Mouse (Mus musculus): ENCODE measurements around the gene Sesn2.

Gene Sesn2

GRCm38 (mm10) chr4:132503344-132503743 lies 7.0 kb downstream of the Sesn2 start:
- ChIA-PET CTCF (interaction anchor here in 3 of 4 experiments (0.6 to 6.6 kb wide), 4 partner anchors 10 to 51 kb away, joined by 4 to 38 read pairs (median 8); no protein-coding TSS in a partner anchor), POLR2A (interaction anchor here in 3 of 4 experiments (0.6 to 35.1 kb wide), 20 partner anchors 2 to 275 kb away, joined by 3 to 1071 read pairs (median 5); partner anchors contain the start of genes Sesn2 (in 2 of the 3) and Med18 (in 1 of the 3))

DNA sequence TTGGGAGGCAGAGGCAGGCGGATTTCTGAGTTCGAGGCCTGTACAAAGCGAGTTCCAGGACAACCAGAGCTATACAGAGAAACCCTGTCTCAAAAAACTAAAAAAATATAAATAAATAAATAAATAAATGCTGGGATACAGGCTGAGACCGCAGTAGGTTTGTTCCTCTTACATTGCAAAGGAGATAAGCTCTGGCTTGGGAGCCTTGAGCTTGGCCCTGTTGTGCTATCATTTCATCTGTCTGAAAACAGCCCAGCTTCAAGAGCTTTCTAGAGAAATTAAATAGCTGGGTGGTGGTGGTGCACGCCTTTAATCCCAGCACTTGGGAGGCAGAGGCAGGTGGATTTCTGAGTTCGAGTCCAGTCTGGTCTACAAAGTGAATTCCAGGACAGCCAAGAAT lies 8.7 kb downstream of the Sesn2 start:
- ChIA-PET POLR2A (interaction anchor here in 3 of 4 experiments (0.6 to 35.1 kb wide), 20 partner anchors 0 to 232 kb away, joined by 3 to 1071 read pairs (median 5); partner anchors contain the start of genes Sesn2 (in 3 of the 3) and Atpif1 (in 1 of the 3)), CTCF (interaction anchor here in 3 of 4 experiments (0.8 to 6.6 kb wide), 5 partner anchors 13 to 29 kb away, joined by 3 to 38 read pairs (median 5); no protein-coding TSS in a partner anchor)

DNA sequence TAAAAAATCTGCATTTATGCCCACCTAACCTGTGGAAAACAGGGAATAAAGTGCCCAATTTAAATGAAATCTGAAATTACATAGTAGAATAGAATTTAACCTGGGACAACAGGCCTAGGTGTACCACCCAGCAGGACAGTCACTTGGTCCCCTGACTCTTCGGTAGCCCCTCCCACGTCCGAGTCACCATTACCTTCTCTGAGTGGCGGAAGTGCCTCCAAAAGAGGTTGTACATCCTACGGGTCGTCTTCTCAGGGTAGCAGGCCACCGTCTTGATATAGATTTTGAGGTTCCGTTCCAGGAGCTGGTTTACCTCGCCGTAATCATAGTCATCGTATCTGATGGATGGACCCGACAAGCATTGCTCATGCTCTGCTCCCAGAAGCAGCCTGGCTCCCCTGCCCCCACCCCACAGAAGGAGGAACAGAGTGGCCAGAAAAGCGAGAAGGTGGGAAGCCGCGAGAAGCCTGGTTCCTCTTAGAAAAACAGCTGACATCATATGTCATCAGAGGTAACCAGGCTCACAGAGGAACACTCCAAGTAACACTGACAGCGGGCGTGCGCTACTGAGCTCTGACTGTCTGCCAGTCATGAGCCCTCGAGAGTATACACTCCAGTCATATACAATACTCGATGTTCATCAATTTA lies 15.9 kb downstream of the Sesn2 start:
- ChIA-PET POLR2A (interaction anchor here in 3 of 4 experiments (0.6 to 35.1 kb wide), 12 partner anchors 8 to 637 kb away, joined by 3 to 1071 read pairs (median 4); partner anchors contain the start of gene Sesn2 (in 3 of the 3)), CTCF (no interaction called here)

GRCm38 (mm10) chr4:132492178-132493060 lies 17.9 kb downstream of the Sesn2 start:
- ChIA-PET POLR2A (interaction anchor here (0.6 to 35.1 kb wide), 16 partner anchors 10 to 1832 kb away, joined by 3 to 1071 read pairs (median 4); partner anchors contain the start of genes Sesn2 (in 3 of the 4) and Atpif1 (in 1 of the 4)), CTCF (interaction anchor here in 1 of 4 experiments (0.5 kb wide), 1 partner anchor 161 kb away, joined by 4 read pairs; no protein-coding TSS in a partner anchor)

GRCm38 (mm10) chr4:132491748-132492147 lies 18.6 kb downstream of the Sesn2 start:
- POLR2A ChIA-PET = interaction anchor here (0.5 to 35.1 kb wide), 13 partner anchors 11 to 1832 kb away, joined by 3 to 1071 read pairs (median 5); partner anchors contain the start of gene Sesn2 (in 3 of the 4)

GRCm38 (mm10) chr4:132491057-132491456 lies 19.2 kb downstream of the Sesn2 start:
- ChIA-PET CTCF (no interaction called here), POLR2A (interaction anchor here (0.7 to 35.1 kb wide), 19 partner anchors 8 to 179 kb away, joined by 3 to 1071 read pairs (median 4); partner anchors contain the start of gene Sesn2 (in 3 of the 4))

More at GRCm38 (mm10) chr4:132491748-132492147, 18.6 kb downstream of the Sesn2 start:
- CTCF ChIA-PET = no interaction called here

GRCm38 (mm10) chr4:132490273-132491010 lies 19.9 kb downstream of the Sesn2 start:
- ChIA-PET POLR2A (interaction anchor here (0.6 to 35.1 kb wide), 31 partner anchors 8 to 1638 kb away, joined by 3 to 1071 read pairs (median 4); partner anchors contain the start of genes Sesn2 (in 2 of the 4), Med18 (in 1 of the 4) and Rcc1 (in 1 of the 4)), CTCF (interaction anchor here in 2 of 4 experiments (0.6 to 0.9 kb wide), 2 partner anchors 8 to 24 kb away, joined by 3 read pairs; no protein-coding TSS in a partner anchor)

GRCm38 (mm10) chr4:132488976-132489375 lies 21.3 kb downstream of the Sesn2 start:
- ChIA-PET POLR2A (interaction anchor here (0.6 to 35.1 kb wide), 16 partner anchors 10 to 617 kb away, joined by 3 to 1071 read pairs (median 6); partner anchors contain the start of genes Sesn2 (in 2 of the 4), Med18 (in 1 of the 4) and Rcc1 (in 1 of the 4)), CTCF (interaction anchor here in 1 of 4 experiments (0.6 kb wide), 1 partner anchor 23 kb away, joined by 3 read pairs; no protein-coding TSS in a partner anchor)

- ChIA-PET CTCF (interaction anchor here in 1 of 4 experiments (0.6 kb wide), 1 partner anchor 24 kb away, joined by 3 read pairs; no protein-coding TSS in a partner anchor), POLR2A (interaction anchor here in 3 of 4 experiments (0.6 to 35.1 kb wide), 13 partner anchors 10 to 617 kb away, joined by 3 to 1071 read pairs (median 6); partner anchors contain the start of genes Sesn2 (in 2 of the 3), Med18 (in 1 of the 3) and Rcc1 (in 1 of the 3))
Measured at GRCm38 (mm10) chr4:132488521-132488920, 21.8 kb downstream of the Sesn2 start.

DNA sequence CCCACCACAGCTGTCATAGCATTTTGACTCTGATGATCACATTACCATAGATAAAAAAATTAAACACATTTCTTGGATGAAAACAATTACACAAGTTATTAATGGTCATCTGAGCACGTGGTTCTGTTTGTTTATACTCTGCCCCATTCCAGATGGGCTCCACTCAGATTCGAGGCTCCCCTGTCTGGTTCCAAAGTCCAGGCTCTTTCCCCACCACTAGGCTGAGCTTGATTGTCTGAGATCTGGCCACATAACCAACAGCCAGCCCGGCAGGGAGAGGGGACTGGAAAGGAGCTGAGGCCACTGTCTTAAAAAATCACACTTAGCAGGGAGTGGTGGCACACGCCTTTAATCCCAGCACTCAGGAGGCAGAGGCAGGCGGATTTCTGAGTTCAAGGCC lies 25.5 kb downstream of the Sesn2 start:
- POLR2A ChIA-PET = interaction anchor here in 2 of 4 experiments (1.2 to 35.1 kb wide), 3 partner anchors 22 to 29 kb away, joined by 3 to 1071 read pairs (median 6); partner anchors contain the start of gene Sesn2 (in 1 of the 2)
- CTCF ChIA-PET = interaction anchor here in 3 of 4 experiments (0.6 to 1.2 kb wide), 4 partner anchors 9 to 51 kb away, joined by 5 to 6 read pairs (median 5); no protein-coding TSS in a partner anchor

DNA sequence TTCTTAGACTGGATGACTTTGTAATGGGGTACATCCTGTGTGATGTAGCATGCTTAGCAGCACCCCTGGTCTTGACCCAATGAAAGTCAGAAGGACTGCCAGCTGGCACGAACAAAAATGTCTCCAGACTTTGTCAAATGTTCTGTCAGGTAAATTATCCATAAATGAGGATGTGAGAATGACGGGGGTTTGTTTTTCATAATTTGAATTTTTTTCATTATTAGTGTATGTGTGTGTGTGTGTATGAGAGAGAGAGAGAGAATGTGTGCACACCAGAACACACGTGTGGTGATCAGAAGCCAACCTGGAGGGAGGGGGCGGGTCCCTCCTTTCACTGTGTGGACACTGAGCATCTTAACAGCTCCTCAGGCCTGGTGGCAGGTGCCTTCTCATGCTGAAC lies 26.1 kb downstream of the Sesn2 start:
- POLR2A ChIA-PET = interaction anchor here in 2 of 4 experiments (1.9 to 35.1 kb wide), 2 partner anchors 29 to 30 kb away, joined by 6 to 1071 read pairs; partner anchors contain the start of gene Sesn2 (in 1 of the 2)
- CTCF ChIA-PET = interaction anchor here in 1 of 4 experiments (1.2 kb wide), 1 partner anchor 13 kb away, joined by 5 read pairs; no protein-coding TSS in a partner anchor

DNA sequence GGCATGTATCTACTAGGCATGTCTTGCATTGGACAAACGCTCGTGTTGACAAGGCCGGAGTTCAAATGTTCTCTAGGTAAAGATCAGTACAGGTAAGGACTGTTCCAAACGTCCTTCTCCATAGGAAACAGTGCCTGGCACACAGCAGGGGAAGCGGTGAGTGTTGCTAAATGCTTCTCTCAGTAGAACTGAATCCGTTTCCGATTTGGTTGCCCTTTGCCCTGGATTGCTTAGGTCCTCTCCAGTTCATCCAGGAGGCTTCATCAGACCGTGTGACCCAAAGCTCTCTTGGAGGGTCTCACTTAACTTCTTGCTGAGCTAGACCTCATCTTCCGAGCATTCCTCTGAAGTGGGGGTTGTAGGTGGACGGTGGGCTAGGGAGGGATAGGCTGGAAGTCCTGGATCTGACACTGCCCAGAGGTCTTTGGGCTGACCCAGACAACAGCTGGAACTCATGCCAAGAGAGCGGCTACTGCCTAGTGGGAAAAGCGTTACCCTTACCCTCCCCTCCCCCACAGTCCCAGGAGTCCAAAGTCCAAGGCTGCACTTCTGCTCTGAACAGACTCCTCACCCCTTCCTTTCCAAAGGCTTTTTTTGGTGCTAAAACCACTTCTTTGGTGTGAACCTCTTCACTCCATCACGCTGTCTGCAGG lies 27.2 kb downstream of the Sesn2 start:
- ChIA-PET CTCF (interaction anchor here in 1 of 4 experiments (1.1 kb wide), 1 partner anchor 31 kb away, joined by 4 read pairs; no protein-coding TSS in a partner anchor), POLR2A (interaction anchor here in 3 of 4 experiments (0.6 to 1.8 kb wide), 8 partner anchors 11 to 206 kb away, joined by 3 to 8 read pairs (median 4); partner anchors contain the start of gene Sesn2 (in 2 of the 3))

- ChIA-PET CTCF (interaction anchor here in 2 of 4 experiments (0.6 to 1.1 kb wide), 3 partner anchors 31 to 294 kb away, joined by 3 to 4 read pairs (median 3); no protein-coding TSS in a partner anchor), POLR2A (interaction anchor here (0.6 to 1.8 kb wide), 13 partner anchors 8 to 254 kb away, joined by 3 to 8 read pairs (median 3); partner anchors contain the start of gene Sesn2 (in 1 of the 4))
Measured at GRCm38 (mm10) chr4:132482104-132482503, 28.2 kb downstream of the Sesn2 start.

- ChIA-PET CTCF (no interaction called here), POLR2A (interaction anchor here in 2 of 4 experiments (1.5 to 1.7 kb wide), 2 partner anchors 12 to 32 kb away, joined by 3 to 8 read pairs; partner anchors contain the start of gene Sesn2 (in 1 of the 2))
Measured at GRCm38 (mm10) chr4:132477833-132478232, 32.5 kb downstream of the Sesn2 start.

DNA sequence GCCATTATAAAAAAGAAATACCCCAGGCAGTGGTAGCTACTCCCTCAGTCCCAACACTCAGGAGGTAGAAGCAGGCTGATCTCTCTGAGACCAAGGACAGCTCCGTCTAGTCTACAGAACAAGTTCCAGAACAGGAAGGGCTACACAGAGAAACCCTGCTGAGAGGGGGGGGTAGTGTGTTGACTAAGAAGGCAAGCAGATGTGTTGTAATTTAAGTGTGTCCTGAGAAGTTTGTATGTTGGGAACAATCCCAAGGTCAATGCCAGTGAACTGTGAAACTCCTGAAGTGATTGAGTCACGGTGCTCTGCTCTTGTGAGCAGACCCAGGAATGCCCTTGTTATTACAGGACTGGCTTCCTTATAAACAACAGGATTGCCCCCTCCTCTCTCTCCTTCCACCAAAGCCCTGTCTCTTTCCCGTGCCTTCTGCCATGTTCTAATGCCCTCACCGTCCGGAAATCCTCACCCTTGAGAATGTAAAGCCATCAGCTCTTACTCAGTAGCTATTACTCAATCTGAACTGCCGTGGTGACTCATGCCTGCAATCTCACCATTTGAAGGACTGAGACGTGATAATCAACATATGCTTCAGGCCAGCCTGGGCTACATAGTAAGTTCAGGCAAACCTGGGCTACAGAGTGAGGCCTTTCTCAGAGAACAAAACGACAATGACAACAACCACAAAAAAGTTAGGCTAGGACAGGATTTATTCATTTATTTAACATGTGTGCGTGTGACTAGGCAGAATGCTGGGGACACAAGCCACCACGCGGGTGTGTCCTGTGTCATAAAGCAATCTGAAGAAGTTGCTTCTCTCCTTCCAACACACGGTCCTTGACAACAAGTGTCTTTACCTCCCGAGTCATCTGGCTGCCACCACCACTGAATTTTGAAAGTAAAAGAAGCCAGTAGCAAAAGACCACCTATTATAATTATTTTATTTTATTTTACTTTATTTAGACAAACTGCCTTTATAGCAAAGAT lies 34.1 kb downstream of the Sesn2 start:
- ChIA-PET POLR2A (interaction anchor here in 3 of 4 experiments (0.5 to 1.6 kb wide), 23 partner anchors 10 to 257 kb away, joined by 3 to 8 read pairs (median 4); partner anchors contain the start of genes Sesn2 (in 2 of the 3), Atpif1 (in 1 of the 3) and Trnau1ap (in 1 of the 3)), CTCF (interaction anchor here in 2 of 4 experiments (0.6 to 0.7 kb wide), 4 partner anchors 9 to 183 kb away, joined by 3 to 5 read pairs (median 3); no protein-coding TSS in a partner anchor)

All from embryonic stem cell, embryonic (primary cell).